Mouse (Mus musculus) heart, postnatal 0 days (tissue): Measurements from ENCODE around the gene Clip1.

ENCODE experiments used
- CTCF ChIP-seq: IDR thresholded peaks from 2 replicates; pipeline ENCODE4 v1.5.1; 2016; ENCODE audit warnings: antibody characterized with exemption, control low read depth, low read depth
- EP300 ChIP-seq: IDR thresholded peaks from 2 replicates; pipeline ENCODE4 v1.6.1; 2016; ENCODE audit warnings: antibody characterized with exemption, low read depth

GRCm38 (mm10) chr5:123626631-123627030 is 57.8 kb downstream of the Clip1 start:
- TF ChIP-seq CTCF (peak; percentile 75), EP300 (no peak)
